Mouse (Mus musculus) MEL (cell line): ENCODE results near the gene Basp1. TPM values are rescaled to one million over a fixed set of nuclear protein-coding genes. Genes with fewer than 3 reads are reported as not detected.

Source experiments
- DNase-seq: peaks from one replicate; pipeline ENCODE4 v3.0.0; 2011; ENCODE audit warnings: low read depth, low spot score
- H3K27ac ChIP-seq: 2 replicates; pipeline ENCODE4 v1.5.1; 2012; ENCODE audit warnings: low read depth, mild to moderate bottlenecking, control low read depth, low read length, moderate library complexity; ENCODE audit not compliant: control insufficient read depth
- H3K27me3 ChIP-seq, 2 experiments: fragments of 150-350 bp in 1 of 2; sonication (generic) in 1 of 2; 2 replicates each; pipeline ENCODE4 v1.6.1; 2012; ENCODE audit warnings: low read length in 2 of 2, mild to moderate bottlenecking in 2 of 2, improper control_type of control experiment in 1 of 2, moderate library complexity in 1 of 2; ENCODE audit not compliant: insufficient read depth in 2 of 2, control insufficient read depth in 1 of 2
- H3K36me3 ChIP-seq, 2 experiments: 2 replicates each; pipeline ENCODE4 v1.6.1; 2012 to 2014; ENCODE audit warnings: low read length in 2 of 2, improper control_type of control experiment in 1 of 2, inconsistent platforms in 1 of 2, mild to moderate bottlenecking in 1 of 2; ENCODE audit not compliant: insufficient read depth in 2 of 2, control insufficient read depth in 1 of 2
- H3K4me1 ChIP-seq, 2 experiments: fragments of 150-350 bp in 1 of 2; sonication (generic) in 1 of 2; 2 replicates each; pipeline ENCODE4 v1.6.1; 2012; ENCODE audit warnings: low read length in 2 of 2, improper control_type of control experiment in 1 of 2, mild to moderate bottlenecking in 1 of 2; ENCODE audit not compliant: insufficient read depth in 2 of 2, control insufficient read depth in 1 of 2
- H3K4me3 ChIP-seq, 2 experiments: fragments of 150-350 bp in 1 of 2; sonication (generic) in 1 of 2; 2 replicates each; pipeline ENCODE4 v1.5.1; 2012; ENCODE audit warnings: low read depth in 2 of 2, low read length in 2 of 2, mild to moderate bottlenecking in 2 of 2, moderate library complexity in 2 of 2, control low read depth in 1 of 2, improper control_type of control experiment in 1 of 2; ENCODE audit not compliant: control insufficient read depth in 1 of 2, insufficient read depth in 1 of 2
- H3K79me2 ChIP-seq: 2 replicates; pipeline ENCODE4 v1.6.1; 2012; ENCODE audit warnings: mild to moderate bottlenecking, low read length, moderate library complexity; ENCODE audit not compliant: control insufficient read depth, poor library complexity, insufficient read depth
- H3K9ac ChIP-seq: 2 replicates; pipeline ENCODE4 v1.6.1; 2012; ENCODE audit warnings: low read depth, mild to moderate bottlenecking, control low read depth, low read length, moderate library complexity; ENCODE audit not compliant: control insufficient read depth, poor library complexity, severe bottlenecking
- H3K9me3 ChIP-seq: fragments of 150-350 bp; sonication (generic); replicated peaks from 2 replicates; pipeline ENCODE4 v1.6.1; 2012; ENCODE audit warnings: mild to moderate bottlenecking, low read length, improper control_type of control experiment, moderate library complexity; ENCODE audit not compliant: insufficient read depth
- BHLHE40 ChIP-seq: IDR thresholded peaks from 2 replicates; pipeline ENCODE4 v1.6.1; 2012; ENCODE audit warnings: low read depth, mild to moderate bottlenecking, inconsistent platforms, low read length, improper control_type of control experiment, borderline replicate concordance
- CHD2 ChIP-seq: IDR thresholded peaks from 2 replicates; pipeline ENCODE4 v1.6.1; 2011; ENCODE audit warnings: low read length, improper control_type of control experiment
- CTCF ChIP-seq, 3 experiments: IDR thresholded peaks in 2 of 3; conservative IDR thresholded peaks in 1 of 3; 2 replicates each; pipeline ENCODE4 v1.5.1; 2011 to 2012; ENCODE audit warnings: low read length in 3 of 3, low read depth in 2 of 3, mild to moderate bottlenecking in 2 of 3, improper control_type of control experiment in 1 of 3, inconsistent platforms in 1 of 3, mixed read lengths in 1 of 3, moderate library complexity in 1 of 3; ENCODE audit not compliant: control insufficient read depth in 1 of 3, insufficient read depth in 1 of 3, poor library complexity in 1 of 3, severe bottlenecking in 1 of 3
- E2F4 ChIP-seq: IDR thresholded peaks from 2 replicates; pipeline ENCODE4 v1.6.1; 2011; ENCODE audit warnings: low read depth, low read length, improper control_type of control experiment, borderline replicate concordance
- ELF1 ChIP-seq: IDR thresholded peaks from 2 replicates; pipeline ENCODE4 v1.6.1; 2014; ENCODE audit warnings: low read depth, mild to moderate bottlenecking, inconsistent platforms, low read length, improper control_type of control experiment, moderate library complexity
- EP300 ChIP-seq, 2 experiments: IDR thresholded peaks; 2 replicates each; pipeline ENCODE4 v1.6.1; 2011; ENCODE audit warnings: improper control_type of control experiment in 2 of 2, low read length in 2 of 2, low read depth in 1 of 2, mild to moderate bottlenecking in 1 of 2
- ETS1 ChIP-seq: IDR thresholded peaks from 2 replicates; pipeline ENCODE4 v1.6.1; 2012; ENCODE audit warnings: low read depth, mild to moderate bottlenecking, inconsistent platforms, low read length, improper control_type of control experiment, moderate library complexity
- HCFC1 ChIP-seq: IDR thresholded peaks from 2 replicates; pipeline ENCODE4 v1.6.1; 2012; ENCODE audit warnings: low read depth, mild to moderate bottlenecking, inconsistent platforms, low read length, improper control_type of control experiment, moderate library complexity
- JUND ChIP-seq: IDR thresholded peaks from 2 replicates; pipeline ENCODE4 v1.6.1; 2011; ENCODE audit warnings: low read depth, mild to moderate bottlenecking, improper control_type of control experiment, low read length
- MAX ChIP-seq: IDR thresholded peaks from 2 replicates; pipeline ENCODE4 v1.6.1; 2011; ENCODE audit warnings: low read length, improper control_type of control experiment
- MAZ ChIP-seq: IDR thresholded peaks from 2 replicates; pipeline ENCODE4 v1.6.1; 2012; ENCODE audit warnings: low read depth, mild to moderate bottlenecking, inconsistent platforms, low read length, improper control_type of control experiment
- MEF2A ChIP-seq: IDR thresholded peaks from 2 replicates; pipeline ENCODE4 v1.6.1; 2014; ENCODE audit warnings: low read depth, mild to moderate bottlenecking, inconsistent platforms, low read length, improper control_type of control experiment; ENCODE audit not compliant: poor library complexity, insufficient replicate concordance, severe bottlenecking; ENCODE audit errors: extremely low read depth
- MYB ChIP-seq: IDR thresholded peaks from 2 replicates; pipeline ENCODE4 v1.6.1; 2011; ENCODE audit warnings: mild to moderate bottlenecking, low read depth, low read length, improper control_type of control experiment
- NELFE ChIP-seq: IDR thresholded peaks from 2 replicates; pipeline ENCODE4 v1.6.1; 2011; ENCODE audit warnings: low read depth, low read length, improper control_type of control experiment
- POLR2AphosphoS5 ChIP-seq: IDR thresholded peaks from 2 replicates; pipeline ENCODE4 v1.6.1; 2012; ENCODE audit warnings: low read depth, borderline replicate concordance, mild to moderate bottlenecking, inconsistent platforms, low read length, moderate library complexity, mixed read lengths
- RAD21 ChIP-seq: IDR thresholded peaks from 2 replicates; pipeline ENCODE4 v1.6.1; 2011; ENCODE audit warnings: mild to moderate bottlenecking, low read depth, low read length, improper control_type of control experiment
- SMC3 ChIP-seq: IDR thresholded peaks from 2 replicates; pipeline ENCODE4 v1.6.1; 2011; ENCODE audit warnings: low read depth, low read length, improper control_type of control experiment
- USF1 ChIP-seq: IDR thresholded peaks from 2 replicates; pipeline ENCODE4 v1.6.1; 2014; ENCODE audit warnings: low read depth, mild to moderate bottlenecking, inconsistent platforms, low read length, improper control_type of control experiment, moderate library complexity
- USF2 ChIP-seq, 2 experiments: IDR thresholded peaks; 2 replicates each; pipeline ENCODE4 v1.6.1; 2011 to 2012; ENCODE audit warnings: improper control_type of control experiment in 2 of 2, low read length in 2 of 2, borderline replicate concordance in 1 of 2, inconsistent platforms in 1 of 2, low read depth in 1 of 2, mild to moderate bottlenecking in 1 of 2; ENCODE audit not compliant: insufficient read depth in 1 of 2
- ZC3H11A ChIP-seq: IDR thresholded peaks from 2 replicates; pipeline ENCODE4 v1.6.1; 2012; ENCODE audit warnings: low read depth, mild to moderate bottlenecking, inconsistent platforms, low read length, improper control_type of control experiment
- ZNF384 ChIP-seq: IDR thresholded peaks from 2 replicates; pipeline ENCODE4 v1.6.1; 2012; ENCODE audit warnings: low read depth, mild to moderate bottlenecking, inconsistent platforms, low read length, improper control_type of control experiment
- polyA plus RNA-seq, 2 experiments: library from polyadenylated mRNA; stranded (reverse) in 1 of 2; unstranded in 1 of 2; fragments of >175 nt in 1 of 2; fragments of >200 nt in 1 of 2; gene quantifications; 2 replicates each; pipeline versions ENCODE4 v1.2.1 to v1.2.4; 2012; ENCODE audit warnings: low replicate concordance in 2 of 2, low read depth in 1 of 2; ENCODE audit not compliant: insufficient read length in 2 of 2, insufficient read depth in 1 of 2, missing spikeins in 1 of 2
- total RNA-seq: library from RNA; depleted of rRNA; stranded (reverse); fragments of 300-350 nt; gene quantifications from 2 replicates; pipeline ENCODE4 v1.2.3, GENCODE M21; 2012

Basp1 gene
- total and polyA plus RNA-seq, 3 experiments = 0.12 TPM; not detected in 2

- no peak for DNase-seq
- Histone ChIP-seq H3K4me1 (no peaks in the 10 kb centered on the region), H3K4me3 (no peak overlapping the region), H3K27me3 (no peaks in the 10 kb centered on the region), H3K79me2 (no peaks in the 10 kb centered on the region), H3K9me3 (no peaks in the 10 kb centered on the region), H3K27ac (no peak overlapping the region), H3K36me3 (no peaks in the 10 kb centered on the region), H3K9ac (no peak overlapping the region)
- no peak for TF ChIP-seq BHLHE40
- no peak for TF ChIP-seq CTCF (IDR thresholded peaks at IDR 0.05 in 2 of 3, conservative IDR thresholded peaks at IDR 0.05 in 1 of 3; ENCODE audit: control insufficient read depth in 1 of 3, insufficient read depth in 1 of 3, low read depth in 2 of 3, low read length in 3 of 3, poor library complexity in 1 of 3, severe bottlenecking in 1 of 3)
- TF ChIP-seq MEF2A = no peak
Measured at GRCm38 (mm10) chr15:25414011-25414746, 615 bp upstream of the Basp1 start.

GRCm38 (mm10) chr15:25412761-25413261, 753 bp downstream of the Basp1 start:
- Histone ChIP-seq H3K27ac (no peak overlapping the region), H3K9ac (no peak overlapping the region)
- no peak for DNase-seq

GRCm38 (mm10) chr15:25412171-25412641, 1.4 kb downstream of the Basp1 start:
- H3K4me1 ChIP-seq = no peaks in the 10 kb centered on the region
- no peaks in the 10 kb centered on the region for H3K36me3 ChIP-seq
- no peak for DNase-seq
- no peak overlapping the region for H3K27ac ChIP-seq
- H3K79me2 ChIP-seq = no peaks in the 10 kb centered on the region
- no peaks in the 10 kb centered on the region for H3K9me3 ChIP-seq
- TF ChIP-seq JUND (no peak), SMC3 (no peak), USF2 (IDR thresholded peaks at IDR 0.05; ENCODE audit: borderline replicate concordance in 1 of 2, insufficient read depth in 1 of 2, low read depth in 1 of 2, low read length in 2 of 2) (no peak), E2F4 (no peak), USF1 (no peak), ZNF384 (no peak), ELF1 (no peak), POLR2AphosphoS5 (no peak), MEF2A (no peak), RAD21 (no peak), MAX (no peak), CTCF (IDR thresholded peaks at IDR 0.05 in 2 of 3, conservative IDR thresholded peaks at IDR 0.05 in 1 of 3; ENCODE audit: control insufficient read depth in 1 of 3, insufficient read depth in 1 of 3, low read depth in 2 of 3, low read length in 3 of 3, poor library complexity in 1 of 3, severe bottlenecking in 1 of 3) (no peak), HCFC1 (no peak), ETS1 (no peak), MAZ (no peak), ZC3H11A (no peak)
- TF ChIP-seq, all 39 proteins: peak for 0
- H3K27me3 ChIP-seq = no peaks in the 10 kb centered on the region
- H3K9ac ChIP-seq = no peak overlapping the region
- no peak overlapping the region for H3K4me3 ChIP-seq

More at GRCm38 (mm10) chr15:25412761-25413261, 753 bp downstream of the Basp1 start:
- H3K79me2 ChIP-seq = no peaks in the 10 kb centered on the region
- TF ChIP-seq NELFE (no peak), CHD2 (no peak), EP300 (IDR thresholded peaks at IDR 0.05; ENCODE audit: low read depth in 1 of 2, low read length in 2 of 2) (no peak), ZC3H11A (no peak), CTCF (IDR thresholded peaks at IDR 0.05 in 2 of 3, conservative IDR thresholded peaks at IDR 0.05 in 1 of 3; ENCODE audit: control insufficient read depth in 1 of 3, insufficient read depth in 1 of 3, low read depth in 2 of 3, low read length in 3 of 3, poor library complexity in 1 of 3, severe bottlenecking in 1 of 3) (no peak), MYB (no peak), RAD21 (no peak), POLR2AphosphoS5 (no peak), BHLHE40 (no peak), MAX (no peak)
- H3K27me3 ChIP-seq = no peaks in the 10 kb centered on the region
- no peaks in the 10 kb centered on the region for H3K9me3 ChIP-seq
- no peak overlapping the region for H3K4me3 ChIP-seq
- no peaks in the 10 kb centered on the region for H3K4me1 ChIP-seq
- H3K36me3 ChIP-seq = no peaks in the 10 kb centered on the region
